Mouse (Mus musculus): ENCODE measurements around the gene Gm20812.
"Not testable (repeated sequence)": the region's sequence is repeated elsewhere in the genome, so short reads cannot be mapped to it uniquely, and the experiment has no call there.

Gm20812 gene

GRCm38 (mm10) chrY:12381681-12382080 is at the start of gene Gm20812:
Gene Gm20812, plus strand, starts transcription at chrY:12381981.
- DNase-seq, result not testable (repeated sequence)
